Mouse (Mus musculus) cerebellum, adult 18-20 months (tissue): ENCODE data around the gene Pdk4.

ENCODE experiments used
- DNase-seq, 2 experiments: peaks; one replicate each; pipeline ENCODE4 v3.0.0; 2021

The Pdk4 gene

DNA sequence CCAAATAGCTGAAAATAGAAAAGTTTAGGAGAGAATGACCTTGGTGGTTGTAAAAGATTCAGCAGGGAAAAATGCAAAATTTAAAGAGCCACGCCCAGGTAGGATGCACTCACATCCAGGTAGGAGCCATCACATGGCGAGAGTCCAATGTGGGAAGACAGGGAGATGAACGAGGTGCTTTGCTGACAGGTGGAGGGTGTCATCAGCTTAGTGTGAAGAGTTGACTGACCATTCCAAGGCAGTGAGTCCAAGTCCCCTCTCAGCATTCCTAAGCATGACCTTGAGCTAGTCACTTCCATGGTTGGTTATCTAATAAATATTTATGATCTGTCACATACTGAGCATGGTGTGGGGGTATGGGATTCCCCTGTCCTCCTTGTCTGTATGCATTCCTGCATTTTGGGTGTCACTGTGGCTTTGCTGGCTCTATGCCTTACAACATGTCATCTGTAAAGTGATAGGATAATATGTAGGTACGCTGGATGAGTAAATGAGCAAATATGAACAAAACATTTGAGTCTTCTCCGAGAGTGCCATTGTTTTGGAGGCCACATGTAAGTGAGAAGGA lies 51.7 kb downstream of the Pdk4 start:
- no peak for DNase-seq

DNA sequence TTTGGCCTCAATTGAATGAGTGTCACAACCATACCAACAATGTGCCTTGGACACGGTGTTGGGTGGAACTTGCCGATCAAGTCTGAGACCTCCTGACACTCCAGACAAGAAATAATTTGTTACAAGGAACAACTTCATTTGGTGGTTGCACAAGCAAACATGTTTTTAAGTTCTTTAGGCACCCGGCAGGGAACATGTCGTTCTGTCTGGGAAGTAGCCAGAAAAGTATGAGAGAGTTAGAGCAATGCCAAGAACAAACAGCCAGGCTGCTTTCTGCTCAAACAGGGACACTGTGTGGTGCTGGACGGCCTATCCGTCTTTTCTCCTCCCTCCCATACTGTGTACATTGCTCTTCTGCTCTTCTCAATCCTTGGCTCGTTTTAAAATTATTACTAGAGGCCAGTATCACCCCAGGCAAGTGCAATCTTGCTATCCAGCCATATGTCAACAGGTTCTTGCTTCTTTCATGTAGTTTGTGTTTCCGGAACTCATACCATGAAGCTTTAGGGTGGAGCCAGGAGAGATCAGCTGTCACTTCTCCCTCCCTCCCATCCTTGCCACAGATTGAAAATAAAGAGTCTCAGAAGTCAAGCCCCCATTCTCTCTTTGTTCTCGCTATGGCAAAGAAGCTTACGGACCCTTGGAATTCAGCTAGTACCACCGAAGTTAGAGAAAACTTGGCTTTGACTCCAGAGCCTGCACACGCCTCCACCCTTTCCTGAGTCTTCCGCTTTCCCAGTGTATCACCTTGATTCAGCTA lies 52.8 kb downstream of the Pdk4 start:
- DNase-seq = no peak

DNA sequence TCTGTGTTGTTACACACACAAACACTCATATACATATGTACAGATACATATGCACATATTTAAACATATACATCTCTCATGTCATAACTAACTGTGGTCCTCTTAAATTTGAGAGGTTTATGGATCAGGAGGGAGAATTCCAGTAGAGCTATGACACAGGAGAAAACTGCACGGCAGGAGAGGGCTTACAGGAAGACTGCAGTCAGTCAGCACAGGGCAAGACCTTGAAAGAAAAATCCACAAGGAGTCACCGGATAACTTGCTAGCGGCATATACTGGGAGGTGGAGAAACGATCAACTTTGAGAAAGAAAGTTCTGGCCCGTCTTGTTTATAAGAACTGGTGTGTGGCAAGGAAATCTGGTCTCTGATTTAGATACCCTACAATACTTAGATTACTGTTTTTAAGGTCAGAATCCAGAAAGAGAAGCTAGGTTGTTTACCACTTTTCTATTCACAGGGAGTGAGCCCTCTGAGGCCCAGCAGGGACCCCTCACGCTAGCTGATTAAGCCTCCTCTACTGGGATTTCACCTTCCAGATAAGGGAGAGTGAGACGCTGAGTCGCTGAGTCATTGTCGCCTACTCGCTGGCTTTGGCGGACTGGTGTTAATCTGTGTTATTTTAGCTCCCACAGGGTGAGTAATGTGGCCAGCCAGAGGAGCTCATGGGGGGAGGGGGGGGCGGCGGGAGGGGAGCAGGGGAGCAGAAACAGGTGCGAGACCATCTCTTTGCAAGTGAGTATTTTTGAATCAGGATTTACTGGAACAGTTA lies 53.6 kb downstream of the Pdk4 start:
- no peak for DNase-seq

DNA sequence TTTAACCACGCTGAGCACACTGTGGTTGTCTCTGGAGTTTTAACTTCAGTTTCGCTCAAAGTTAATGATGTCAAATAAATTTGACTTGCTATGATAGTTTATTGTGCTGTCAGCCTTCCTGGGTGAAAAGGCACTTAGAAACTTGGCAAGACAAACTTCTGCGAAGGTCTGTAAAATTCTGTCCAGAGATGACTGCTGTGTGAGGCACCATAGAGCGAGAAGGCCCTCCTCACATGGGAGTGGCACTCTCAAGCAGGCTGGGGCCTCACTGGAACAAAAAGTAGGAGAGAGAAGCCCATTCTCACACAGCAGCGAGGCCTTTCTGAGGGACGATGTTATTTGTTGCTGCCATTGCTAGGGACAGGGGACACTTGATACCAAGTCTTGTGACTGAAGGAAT lies 54.9 kb downstream of the Pdk4 start:
- no peak for DNase-seq

DNA sequence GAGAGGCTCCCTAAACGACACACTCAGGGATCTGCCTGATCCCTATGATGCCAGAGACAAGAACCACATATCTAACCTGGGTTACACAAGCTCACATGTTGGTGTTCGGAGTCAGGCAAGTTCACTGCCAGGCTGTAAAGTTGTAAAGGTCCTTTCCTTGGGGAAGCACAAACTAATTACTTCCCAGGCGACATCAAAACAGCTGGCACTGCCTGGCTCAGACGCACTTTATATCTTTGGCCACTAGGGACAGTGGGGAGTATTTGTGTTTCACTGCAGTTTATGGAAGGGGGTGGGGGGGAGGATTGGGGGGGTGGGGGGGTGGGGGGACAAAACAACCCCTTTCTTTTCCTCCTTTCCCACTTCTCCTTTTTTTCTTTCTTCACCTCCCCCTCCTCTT lies 58.4 kb downstream of the Pdk4 start:
- DNase-seq = no peak

DNA sequence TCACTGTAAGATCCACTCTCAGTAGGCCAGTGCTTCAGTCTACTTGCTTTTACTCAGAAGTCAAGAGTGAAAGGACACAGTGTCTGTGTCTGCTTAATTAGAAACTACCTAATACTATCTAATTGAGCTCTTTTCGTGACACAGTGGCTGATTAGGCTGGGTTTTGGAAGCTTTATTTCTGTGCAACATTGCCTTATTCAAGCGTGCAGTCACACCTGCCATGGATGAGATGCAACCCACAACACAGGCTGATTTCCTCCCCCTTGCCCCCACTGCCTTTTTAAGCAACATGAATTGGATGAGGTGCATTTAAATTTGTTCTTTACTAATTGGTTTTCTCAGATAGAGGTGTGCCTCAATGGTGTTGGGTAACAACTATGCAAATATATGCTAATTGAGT lies 62.2 kb downstream of the Pdk4 start:
- DNase-seq = no peak
